Mouse (Mus musculus): Measurements from ENCODE around the gene Trpv5. TPM values are rescaled to one million over a fixed set of nuclear protein-coding genes. Genes with fewer than 3 reads are reported as not detected.

Trpv5 gene
- total and polyA plus RNA-seq, 3 experiments: 0.12 to 0.26 TPM; not detected in 1

DNA sequence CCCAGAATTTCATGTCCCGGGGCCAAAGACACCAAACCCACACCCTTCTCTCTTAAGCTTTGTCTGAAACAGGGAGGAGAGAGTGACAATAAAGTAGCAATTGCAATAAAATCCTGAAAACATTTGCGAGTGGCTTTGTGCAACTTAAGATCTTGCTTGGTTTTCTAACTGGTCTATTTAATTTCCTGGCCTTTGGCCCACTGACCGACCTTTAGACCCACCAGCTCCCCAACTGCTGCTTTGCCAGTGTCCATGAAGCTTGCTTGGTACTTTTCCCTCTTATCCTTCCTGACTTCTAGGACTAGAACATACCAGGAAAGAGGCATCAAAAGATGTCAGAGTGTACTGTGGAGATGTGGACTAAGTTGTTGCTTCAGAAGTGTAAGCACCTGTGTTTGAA, 5.0 kb upstream of the Trpv5 start:
- DNase-seq (ENCODE audit: low read depth, low spot score): no peak
- Histone ChIP-seq H3K79me2 (ENCODE audit: control insufficient read depth, insufficient read depth, low read length, poor library complexity) (no peaks in the 10 kb centered on the region), H3K4me3 (ENCODE audit: control insufficient read depth in 1 of 2, insufficient read depth in 1 of 2, low read depth in 2 of 2, low read length in 2 of 2) (no peak overlapping the region), H3K4me1 (ENCODE audit: control insufficient read depth in 1 of 2, insufficient read depth in 2 of 2, low read length in 2 of 2) (peaks cover 19 to 20% of the 10 kb centered on the region in 2 experiments), H3K9me3 (replicated peaks; ENCODE audit: insufficient read depth, low read length) (no peaks in the 10 kb centered on the region), H3K9ac (ENCODE audit: control insufficient read depth, low read depth, low read length, poor library complexity, severe bottlenecking) (no peak overlapping the region), H3K27me3 (ENCODE audit: control insufficient read depth in 1 of 2, insufficient read depth in 2 of 2, low read length in 2 of 2) (no peaks in the 10 kb centered on the region), H3K36me3 (ENCODE audit: control insufficient read depth in 1 of 2, insufficient read depth in 2 of 2, low read length in 2 of 2) (peaks cover 18 to 26% of the 10 kb centered on the region in 2 experiments), H3K27ac (ENCODE audit: control insufficient read depth, low read depth, low read length) (peak overlapping the region; percentile 68)
- TF ChIP-seq USF1 (IDR thresholded peaks at IDR 0.05; ENCODE audit: low read depth, low read length) (no peak), CHD2 (IDR thresholded peaks at IDR 0.05; ENCODE audit: low read length) (no peak), TBP (IDR thresholded peaks at IDR 0.05; ENCODE audit: low read depth, low read length) (no peak), TAL1 (IDR thresholded peaks at IDR 0.05; ENCODE audit: low read length) (no peak), POLR2A (IDR thresholded peaks at IDR 0.05; ENCODE audit: control insufficient read depth in 1 of 2, insufficient read depth in 1 of 2, low read depth in 1 of 2, low read length in 2 of 2, poor library complexity in 1 of 2) (no peak), ETS1 (IDR thresholded peaks at IDR 0.05; ENCODE audit: low read depth, low read length) (no peak)

DNA sequence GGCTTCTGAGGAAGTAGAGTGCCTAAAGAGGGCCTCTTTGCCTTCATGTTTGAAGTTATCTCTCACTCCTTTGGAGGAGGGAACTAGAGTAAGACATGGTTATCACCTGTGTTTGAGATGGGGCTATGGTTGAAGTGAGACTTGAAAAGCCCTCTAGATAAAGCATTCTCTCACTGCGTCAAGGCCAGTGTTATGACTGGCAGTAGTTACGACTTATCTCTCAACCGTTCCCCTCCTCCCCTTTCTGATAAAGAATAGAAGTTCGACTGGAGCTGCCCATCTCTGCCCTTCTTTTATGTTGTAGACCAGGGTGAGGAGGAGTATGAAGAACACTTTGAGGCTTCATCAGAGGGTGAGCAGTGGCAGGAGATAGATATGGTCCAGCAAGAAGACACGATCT, 4.3 kb upstream of the Trpv5 start:
- DNase-seq (ENCODE audit: low read depth, low spot score): peak; percentile 67

DNA sequence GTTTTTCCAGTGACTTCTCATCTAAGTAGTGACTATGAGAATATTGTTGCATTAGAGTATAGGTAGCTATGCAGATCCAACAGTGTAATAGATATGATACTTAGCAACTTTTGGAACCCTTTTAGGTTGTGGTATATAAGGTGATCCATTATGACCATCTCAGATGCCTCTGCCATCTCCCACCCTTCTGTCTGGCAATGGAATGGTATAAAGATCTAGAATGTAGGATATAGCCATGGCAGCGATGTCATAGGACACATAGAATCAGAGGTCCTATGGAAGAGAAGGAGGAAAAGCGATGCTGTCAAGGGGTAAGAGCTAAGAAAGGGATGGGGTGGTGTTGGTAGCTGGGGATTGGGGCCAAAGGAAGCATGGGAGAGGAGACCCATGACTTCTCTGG, 3.6 kb upstream of the Trpv5 start, which contains the start of gene Llcfc1:
Gene Llcfc1, plus strand, starts transcription at position 301 of the 400 bp plus-strand sequence.
- Histone ChIP-seq H3K27ac (ENCODE audit: control insufficient read depth, low read depth, low read length) (peak within 1 kb of the TSS; percentile 68), H3K4me3 (ENCODE audit: control insufficient read depth in 1 of 2, insufficient read depth in 1 of 2, low read depth in 2 of 2, low read length in 2 of 2) (no peak within 1 kb of the TSS), H3K9me3 (replicated peaks; ENCODE audit: insufficient read depth, low read length) (no peaks in the 10 kb centered on the region), H3K27me3 (ENCODE audit: control insufficient read depth in 1 of 2, insufficient read depth in 2 of 2, low read length in 2 of 2) (no peaks in the 10 kb centered on the region), H3K79me2 (ENCODE audit: control insufficient read depth, insufficient read depth, low read length, poor library complexity) (no peaks in the 10 kb centered on the region), H3K9ac (ENCODE audit: control insufficient read depth, low read depth, low read length, poor library complexity, severe bottlenecking) (no peak within 1 kb of the TSS), H3K4me1 (ENCODE audit: control insufficient read depth in 1 of 2, insufficient read depth in 2 of 2, low read length in 2 of 2) (peaks cover 19 to 20% of the 10 kb centered on the region in 2 experiments), H3K36me3 (ENCODE audit: control insufficient read depth in 1 of 2, insufficient read depth in 2 of 2, low read length in 2 of 2) (peaks cover 18% of the 10 kb centered on the region in 2 experiments)
- 0 out of 2 replicates have a peak, but pooled peaks have one; percentile 4 for TF ChIP-seq ZMIZ1 (IDR thresholded peaks at IDR 0.05; ENCODE audit: low read depth, low read length)
- TF ChIP-seq MAX (IDR thresholded peaks at IDR 0.05; ENCODE audit: low read length): no peak
- TF ChIP-seq MXI1 (IDR thresholded peaks at IDR 0.05; ENCODE audit: low read depth, low read length): no peak
- no peak for DNase-seq (ENCODE audit: low read depth, low spot score)

More for the DNA sequence above, 4.3 kb upstream of the Trpv5 start:
- H3K4me1 ChIP-seq (ENCODE audit: control insufficient read depth in 1 of 2, insufficient read depth in 2 of 2, low read length in 2 of 2): peaks cover 19 to 20% of the 10 kb centered on the region in 2 experiments
- H3K4me3 ChIP-seq (ENCODE audit: control insufficient read depth in 1 of 2, insufficient read depth in 1 of 2, low read depth in 2 of 2, low read length in 2 of 2): no peak overlapping the region
- peaks cover 18 to 24% of the 10 kb centered on the region in 2 experiments for H3K36me3 ChIP-seq (ENCODE audit: control insufficient read depth in 1 of 2, insufficient read depth in 2 of 2, low read length in 2 of 2)
- TF ChIP-seq ETS1 (IDR thresholded peaks at IDR 0.05; ENCODE audit: low read depth, low read length) (peak; percentile 81), MXI1 (IDR thresholded peaks at IDR 0.05; ENCODE audit: low read depth, low read length) (peak; percentile 47; the same call in 1 of the 2 replicates), ELF1 (IDR thresholded peaks at IDR 0.05; ENCODE audit: low read depth, low read length) (0 out of 2 replicates have a peak, but pooled peaks have one; percentile 10), USF1 (IDR thresholded peaks at IDR 0.05; ENCODE audit: low read depth, low read length) (no peak), JUND (IDR thresholded peaks at IDR 0.05; ENCODE audit: low read depth, low read length) (no peak), TCF12 (IDR thresholded peaks at IDR 0.05; ENCODE audit: low read depth, low read length) (peak; percentile 68; the same call in 1 of the 2 replicates), MAX (IDR thresholded peaks at IDR 0.05; ENCODE audit: low read length) (0 out of 2 replicates have a peak, but pooled peaks have one; percentile 38), GATA1 (IDR thresholded peaks at IDR 0.05; ENCODE audit: low read depth, low read length) (peak; percentile 90), NELFE (IDR thresholded peaks at IDR 0.05; ENCODE audit: low read depth, low read length) (no peak), EP300 (IDR thresholded peaks at IDR 0.05; ENCODE audit: low read depth in 1 of 2, low read length in 2 of 2) (peak; percentile 78 to 87), BHLHE40 (IDR thresholded peaks at IDR 0.05; ENCODE audit: borderline replicate concordance, low read depth, low read length) (peak; percentile 43; the same call in 1 of the 2 replicates), SIN3A (IDR thresholded peaks at IDR 0.05; ENCODE audit: low read length) (peak; percentile 64), RCOR1 (IDR thresholded peaks at IDR 0.05; ENCODE audit: low read depth, low read length) (peak; percentile 50), MAZ (IDR thresholded peaks at IDR 0.05; ENCODE audit: low read depth, low read length) (peak; percentile 70)
- H3K9ac ChIP-seq (ENCODE audit: control insufficient read depth, low read depth, low read length, poor library complexity, severe bottlenecking): no peak overlapping the region
- H3K79me2 ChIP-seq (ENCODE audit: control insufficient read depth, insufficient read depth, low read length, poor library complexity): no peaks in the 10 kb centered on the region
- H3K27me3 ChIP-seq (ENCODE audit: control insufficient read depth in 1 of 2, insufficient read depth in 2 of 2, low read length in 2 of 2): no peaks in the 10 kb centered on the region
- no peaks in the 10 kb centered on the region for H3K9me3 ChIP-seq (replicated peaks; ENCODE audit: insufficient read depth, low read length)
- H3K27ac ChIP-seq (ENCODE audit: control insufficient read depth, low read depth, low read length): peak overlapping the region; percentile 68
